Mouse (Mus musculus): ENCODE measurements around the gene Gh.

- TF ChIP-seq CTCF (IDR thresholded peaks at IDR 0.05; ENCODE audit: low read depth, low read length) = no peak
- TF ChIP-seq POLR2A (IDR thresholded peaks at IDR 0.05; ENCODE audit: borderline replicate concordance, low read depth, low read length) = no peak
These were observed 12.3 kb downstream of the Gh start for GRCm38 (mm10) chr11:106289369-106289768.

All from bone marrow macrophage, adult 2 months (primary cell).